Mouse (Mus musculus): ENCODE measurements around the gene Prr5. TPM values are rescaled to one million over a fixed set of nuclear protein-coding genes. Genes with fewer than 3 reads are reported as not detected.

Gene Prr5
- polyA plus RNA-seq, 1 experiment from 2014 or later = 14.1 TPM

- no peak for DNase-seq (ENCODE audit: extremely low spot score, low spot score)
- Histone ChIP-seq H3K4me3 (no peak overlapping the region), H3K4me1 (peaks cover 26% of the 10 kb centered on the region), H3K9me3 (no peaks in the 10 kb centered on the region), H3K27ac (no peak overlapping the region), H3K27me3 (ENCODE audit: poor library complexity, severe bottlenecking) (peaks cover 4% of the 10 kb centered on the region; the same call in 1 of the 2 replicates), H3K36me3 (replicated peaks) (no peaks in the 10 kb centered on the region)
- 78% methylated on average over 18 of the region's 18 CpGs for WGBS
Measured at GRCm38 (mm10) chr15:84731676-84732424, 62.4 kb downstream of the Prr5 start.

GRCm38 (mm10) chr15:84732425-84732749 lies 63.0 kb downstream of the Prr5 start:
- H3K36me3 ChIP-seq (replicated peaks) = no peaks in the 10 kb centered on the region
- no peak overlapping the region for H3K4me3 ChIP-seq
- no peak overlapping the region for H3K27ac ChIP-seq
- peaks cover 28% of the 10 kb centered on the region for H3K4me1 ChIP-seq
- 69% methylated on average over 4 of the region's 4 CpGs for WGBS
- H3K27me3 ChIP-seq (ENCODE audit: poor library complexity, severe bottlenecking) = peaks cover 4% of the 10 kb centered on the region; the same call in 1 of the 2 replicates
- no peaks in the 10 kb centered on the region for H3K9me3 ChIP-seq
- DNase-seq (ENCODE audit: extremely low spot score, low spot score) = no peak

GRCm38 (mm10) chr15:84736346-84736993 lies 67.0 kb downstream of the Prr5 start:
- Histone ChIP-seq H3K4me3 (no peak overlapping the region), H3K9me3 (peaks cover 4% of the 10 kb centered on the region; the same call in 1 of the 2 replicates), H3K4me1 (peaks cover 20% of the 10 kb centered on the region), H3K36me3 (replicated peaks) (no peaks in the 10 kb centered on the region), H3K27me3 (ENCODE audit: poor library complexity, severe bottlenecking) (peaks cover 4% of the 10 kb centered on the region; the same call in 1 of the 2 replicates), H3K27ac (no peak overlapping the region)
- WGBS = 81% methylated on average over 11 of the region's 11 CpGs
- DNase-seq (ENCODE audit: extremely low spot score, low spot score) = no peak

GRCm38 (mm10) chr15:84736994-84737346 lies 67.5 kb downstream of the Prr5 start:
- H3K4me1 ChIP-seq = peaks cover 15% of the 10 kb centered on the region
- no peak for DNase-seq (ENCODE audit: extremely low spot score, low spot score)
- H3K9me3 ChIP-seq = peaks cover 4% of the 10 kb centered on the region; the same call in 1 of the 2 replicates
- H3K36me3 ChIP-seq (replicated peaks) = no peaks in the 10 kb centered on the region
- peaks cover 4% of the 10 kb centered on the region; the same call in 1 of the 2 replicates for H3K27me3 ChIP-seq (ENCODE audit: poor library complexity, severe bottlenecking)
- H3K27ac ChIP-seq = no peak overlapping the region
- H3K4me3 ChIP-seq = no peak overlapping the region
- 67% methylated on average over 2 of the region's 4 CpGs for WGBS

GRCm38 (mm10) chr15:84738246-84738645 lies 68.8 kb downstream of the Prr5 start:
- DNase-seq (ENCODE audit: extremely low spot score, low spot score) = no peak
- Histone ChIP-seq H3K4me3 (no peak overlapping the region), H3K9me3 (peaks cover 4% of the 10 kb centered on the region; the same call in 1 of the 2 replicates), H3K27me3 (ENCODE audit: poor library complexity, severe bottlenecking) (no peaks in the 10 kb centered on the region), H3K36me3 (replicated peaks) (no peaks in the 10 kb centered on the region), H3K27ac (no peak overlapping the region), H3K4me1 (peaks cover 12% of the 10 kb centered on the region)
- 91% methylated on average over 7 of the region's 7 CpGs for WGBS

GRCm38 (mm10) chr15:84741573-84741972 lies 72.2 kb downstream of the Prr5 start:
- WGBS = 84% methylated on average over 3 of the region's 3 CpGs
- peaks cover 4% of the 10 kb centered on the region; the same call in 1 of the 2 replicates for H3K9me3 ChIP-seq
- no peak overlapping the region for H3K4me3 ChIP-seq
- peaks cover 18% of the 10 kb centered on the region for H3K4me1 ChIP-seq
- H3K27ac ChIP-seq = no peak overlapping the region
- H3K27me3 ChIP-seq (ENCODE audit: poor library complexity, severe bottlenecking) = no peaks in the 10 kb centered on the region
- H3K36me3 ChIP-seq (replicated peaks) = no peaks in the 10 kb centered on the region
- DNase-seq (ENCODE audit: extremely low spot score, low spot score) = no peak

- H3K4me3 ChIP-seq = no peak overlapping the region
- DNase-seq (ENCODE audit: extremely low spot score, low spot score) = no peak
- H3K27me3 ChIP-seq (ENCODE audit: poor library complexity, severe bottlenecking) = no peaks in the 10 kb centered on the region
- H3K9me3 ChIP-seq = peaks cover 4% of the 10 kb centered on the region; the same call in 1 of the 2 replicates
- no peak overlapping the region for H3K27ac ChIP-seq
- H3K36me3 ChIP-seq (replicated peaks) = no peaks in the 10 kb centered on the region
- peaks cover 14% of the 10 kb centered on the region for H3K4me1 ChIP-seq
- 33% methylated on average over 3 of the region's 3 CpGs for WGBS
Measured at GRCm38 (mm10) chr15:84743347-84743746, 73.9 kb downstream of the Prr5 start.

- Histone ChIP-seq H3K4me3 (no peak overlapping the region), H3K4me1 (peaks cover 14% of the 10 kb centered on the region), H3K27me3 (ENCODE audit: poor library complexity, severe bottlenecking) (no peaks in the 10 kb centered on the region), H3K27ac (0 out of 2 replicates have a peak overlapping the region, but pooled peaks have one; percentile 22), H3K9me3 (peaks cover 4% of the 10 kb centered on the region; the same call in 1 of the 2 replicates), H3K36me3 (replicated peaks) (no peaks in the 10 kb centered on the region)
- no peak for DNase-seq (ENCODE audit: extremely low spot score, low spot score)
- 10% methylated on average over 2 of the region's 2 CpGs for WGBS
Measured at GRCm38 (mm10) chr15:84744308-84744707, 74.9 kb downstream of the Prr5 start.

GRCm38 (mm10) chr15:84745831-84746230 lies 76.4 kb downstream of the Prr5 start:
- no peak for DNase-seq (ENCODE audit: extremely low spot score, low spot score)
- no peaks in the 10 kb centered on the region for H3K36me3 ChIP-seq (replicated peaks)
- H3K27me3 ChIP-seq (ENCODE audit: poor library complexity, severe bottlenecking) = no peaks in the 10 kb centered on the region
- H3K27ac ChIP-seq = no peak overlapping the region
- no peaks in the 10 kb centered on the region for H3K9me3 ChIP-seq
- peaks cover 14% of the 10 kb centered on the region for H3K4me1 ChIP-seq
- H3K4me3 ChIP-seq = no peak overlapping the region
- 95% methylated on average over 4 of the region's 4 CpGs for WGBS

Other genes with a start within 250 kb of the Prr5 start
- 1.0 TPM in 2 replicates for gene Shisal1, start 222.5 kb upstream of the Prr5 start, polyA plus RNA-seq (2016; fragmentation: Nextera tagmentation; extraction: Ambion mirVana)
- 25.5 and 26.9 TPM in 2 replicates for gene Rtl6, start 111.8 kb upstream of the Prr5 start, polyA plus RNA-seq (2016; fragmentation: Nextera tagmentation; extraction: Ambion mirVana)
- gene Arhgap8, start 50.4 kb downstream of the Prr5 start, polyA plus RNA-seq (2016; fragmentation: Nextera tagmentation; extraction: Ambion mirVana) = 2.1 and 2.2 TPM in 2 replicates
- gene Phf21b, start 186.4 kb downstream of the Prr5 start, polyA plus RNA-seq (2016; fragmentation: Nextera tagmentation; extraction: Ambion mirVana) = 6.8 and 7.6 TPM in 2 replicates

All from forebrain, embryonic 10.5 days (tissue).